Mouse (Mus musculus) heart, embryonic 14.5 days (tissue): ENCODE data around the gene Treh. TPM values are rescaled to one million over a fixed set of nuclear protein-coding genes. Genes with fewer than 3 reads are reported as not detected.

Source experiments
- ATAC-seq: fragments of 200-750 bp; cut with Nextera tagmentation; 2 replicates; pipeline ENCODE4 v1.8.0; 2017; ENCODE audit warnings: low read depth, moderate TSS enrichment; ENCODE audit not compliant: insufficient number of reproducible peaks, insufficient read depth, low FRiP score
- H3K27ac ChIP-seq, 2 experiments: fragments of 200-500 bp in 1 of 2; fragments of 300-500 bp in 1 of 2; sonication (generic) in 1 of 2; replicated peaks in 1 of 2; 2 replicates each; pipeline ENCODE4 v1.5.1; 2012 to 2014; ENCODE audit warnings: low read depth in 2 of 2, low read length in 2 of 2, control low read depth in 1 of 2, mild to moderate bottlenecking in 1 of 2, mixed read lengths in 1 of 2; ENCODE audit not compliant: control insufficient read depth in 1 of 2, insufficient read depth in 1 of 2
- H3K27me3 ChIP-seq: fragments of 300-500 bp; sonication (generic); 2 replicates; pipeline ENCODE4 v1.6.1; 2014; ENCODE audit warnings: mild to moderate bottlenecking, low read length, control low read depth; ENCODE audit not compliant: control insufficient read depth, insufficient read depth
- H3K36me3 ChIP-seq: fragments of 300-500 bp; sonication (generic); 2 replicates; pipeline ENCODE4 v1.6.1; 2014; ENCODE audit warnings: mild to moderate bottlenecking, control low read depth, low read length, mixed read lengths; ENCODE audit not compliant: control insufficient read depth, insufficient read depth
- H3K4me1 ChIP-seq, 2 experiments: fragments of 200-500 bp in 1 of 2; fragments of 300-500 bp in 1 of 2; sonication (generic) in 1 of 2; 2 replicates each; pipeline ENCODE4 v1.6.1; 2012 to 2014; ENCODE audit warnings: low read length in 2 of 2, control low read depth in 1 of 2, mixed read lengths in 1 of 2; ENCODE audit not compliant: control insufficient read depth in 2 of 2, insufficient read depth in 2 of 2
- H3K4me2 ChIP-seq: fragments of 300-500 bp; sonication (generic); 2 replicates; pipeline ENCODE4 v1.6.1; 2014; ENCODE audit warnings: mild to moderate bottlenecking, low read length
- H3K4me3 ChIP-seq, 2 experiments: fragments of 200-500 bp in 1 of 2; fragments of 300-500 bp in 1 of 2; sonication (generic) in 1 of 2; 2 replicates each; pipeline ENCODE4 v1.5.1; 2012 to 2014; ENCODE audit warnings: low read length in 2 of 2, mild to moderate bottlenecking in 2 of 2, control low read depth in 1 of 2, low read depth in 1 of 2, moderate library complexity in 1 of 2; ENCODE audit not compliant: control insufficient read depth in 1 of 2, insufficient read depth in 1 of 2
- H3K9ac ChIP-seq: fragments of 300-500 bp; sonication (generic); 2 replicates; pipeline ENCODE4 v1.6.1; 2014; ENCODE audit warnings: mild to moderate bottlenecking, low read length
- H3K9me3 ChIP-seq: fragments of 300-500 bp; sonication (generic); 2 replicates; pipeline ENCODE4 v1.6.1; 2016; ENCODE audit warnings: low read length, control low read depth; ENCODE audit not compliant: control insufficient read depth
- WGBS: fragments of 180-500 bp; shearing (Covaris S2); extraction: QIAGEN DNeasy Blood & Tissue Kit; methylation state at CpG from one replicate; pipeline ENCODE4 v1.1.7; 2014; 5-methylcytosine and 5-hydroxymethylcytosine counted together
- polyA plus RNA-seq: library from polyadenylated mRNA; unstranded; fragments of >200 nt; fragmentation: Nextera tagmentation; extraction: Ambion mirVana; gene quantifications from 2 replicates; pipeline ENCODE4 v1.2.1, GENCODE M21; 2014

Treh gene
- polyA plus RNA-seq, 1 experiment from 2014 or later = not detected

DNA sequence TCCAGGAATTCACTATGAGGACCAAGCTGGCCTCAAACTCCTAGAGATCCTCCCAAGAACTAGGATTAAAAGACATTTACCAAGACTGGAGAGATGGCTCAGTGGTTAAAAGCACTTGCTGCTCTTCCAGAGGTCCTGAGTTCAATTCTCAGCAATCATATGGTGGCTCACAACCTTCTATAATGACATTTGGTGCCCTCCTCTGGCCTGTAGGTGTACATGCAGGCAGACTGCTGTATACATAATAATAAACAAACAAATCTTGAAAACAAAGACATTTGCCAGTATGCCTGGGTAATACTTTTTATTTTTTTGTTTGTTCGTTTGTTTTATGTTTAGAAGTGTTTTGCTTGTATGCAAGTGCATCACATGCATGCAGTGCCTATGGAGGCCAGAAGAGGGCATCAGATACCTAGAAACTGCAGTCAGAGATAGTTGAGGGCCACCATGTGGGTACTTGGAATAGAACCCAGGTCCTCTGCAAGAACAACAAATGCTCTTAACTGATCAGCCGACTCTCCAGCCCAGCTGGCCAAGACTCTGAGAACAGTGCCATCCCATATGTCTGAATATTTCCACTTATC, 5.3 kb downstream of the Treh start:
- no peaks in the 10 kb centered on the region for H3K9me3 ChIP-seq
- no peak overlapping the region for H3K27ac ChIP-seq
- H3K36me3 ChIP-seq = no peaks in the 10 kb centered on the region
- H3K4me3 ChIP-seq = no peak overlapping the region
- no peak overlapping the region for H3K9ac ChIP-seq
- H3K27me3 ChIP-seq = no peaks in the 10 kb centered on the region
- no peaks in the 10 kb centered on the region for H3K4me1 ChIP-seq
- 91% methylated on average over 2 of the region's 2 CpGs for WGBS
- H3K4me2 ChIP-seq = no peak overlapping the region
- ATAC-seq = no peak

DNA sequence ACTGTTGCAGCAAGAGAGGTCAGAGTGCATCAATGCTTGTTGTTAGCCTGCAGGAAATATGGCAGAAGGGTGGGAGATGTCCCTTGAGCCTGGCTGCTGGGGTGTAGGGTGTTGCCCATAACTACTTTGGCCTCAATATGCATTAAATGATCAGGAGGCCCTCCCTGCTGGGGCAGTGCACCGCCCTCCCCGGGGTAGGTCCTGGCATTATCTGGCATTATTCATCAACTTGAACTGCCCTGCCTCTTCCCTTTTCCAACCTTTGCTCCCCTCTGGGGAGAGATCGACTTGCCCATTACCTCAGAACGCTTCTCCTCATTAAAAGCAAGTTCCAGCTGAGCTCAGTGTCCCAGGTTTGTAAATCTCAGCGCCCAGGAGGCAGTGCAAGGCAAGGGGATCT, 6.5 kb downstream of the Treh start:
- H3K9me3 ChIP-seq = no peaks in the 10 kb centered on the region
- no peaks in the 10 kb centered on the region for H3K4me1 ChIP-seq
- no peak overlapping the region for H3K27ac ChIP-seq
- 64% methylated on average over 5 of the region's 5 CpGs for WGBS
- H3K4me3 ChIP-seq = no peak overlapping the region
- H3K36me3 ChIP-seq = no peaks in the 10 kb centered on the region
- no peak overlapping the region for H3K4me2 ChIP-seq
- no peak overlapping the region for H3K9ac ChIP-seq
- ATAC-seq = no peak
- no peaks in the 10 kb centered on the region for H3K27me3 ChIP-seq

DNA sequence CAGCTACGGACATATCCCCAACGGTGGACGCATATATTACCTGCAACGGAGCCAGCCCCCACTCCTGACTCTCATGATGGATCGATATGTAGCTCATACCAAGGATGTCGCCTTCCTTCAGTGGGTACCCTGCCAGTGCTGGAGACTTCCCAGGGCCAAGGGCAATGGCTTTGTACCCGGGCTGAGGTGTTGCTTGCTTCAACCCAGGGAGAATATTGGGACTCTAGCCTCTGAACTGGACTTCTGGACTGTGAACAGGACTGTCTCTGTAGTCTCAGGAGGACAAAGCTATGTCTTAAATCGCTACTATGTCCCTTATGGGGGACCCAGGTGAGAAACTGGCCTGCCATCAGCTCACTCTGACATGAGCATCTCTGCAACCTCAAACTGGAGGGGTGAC, 10.0 kb downstream of the Treh start:
- Histone ChIP-seq H3K9ac (no peak overlapping the region), H3K27ac (no peak overlapping the region), H3K4me1 (no peaks in the 10 kb centered on the region), H3K4me2 (no peak overlapping the region), H3K4me3 (no peak overlapping the region), H3K27me3 (no peaks in the 10 kb centered on the region), H3K36me3 (peaks cover 18% of the 10 kb centered on the region), H3K9me3 (no peaks in the 10 kb centered on the region)
- WGBS = 80% methylated on average over 8 of the region's 8 CpGs
- no peak for ATAC-seq

DNA sequence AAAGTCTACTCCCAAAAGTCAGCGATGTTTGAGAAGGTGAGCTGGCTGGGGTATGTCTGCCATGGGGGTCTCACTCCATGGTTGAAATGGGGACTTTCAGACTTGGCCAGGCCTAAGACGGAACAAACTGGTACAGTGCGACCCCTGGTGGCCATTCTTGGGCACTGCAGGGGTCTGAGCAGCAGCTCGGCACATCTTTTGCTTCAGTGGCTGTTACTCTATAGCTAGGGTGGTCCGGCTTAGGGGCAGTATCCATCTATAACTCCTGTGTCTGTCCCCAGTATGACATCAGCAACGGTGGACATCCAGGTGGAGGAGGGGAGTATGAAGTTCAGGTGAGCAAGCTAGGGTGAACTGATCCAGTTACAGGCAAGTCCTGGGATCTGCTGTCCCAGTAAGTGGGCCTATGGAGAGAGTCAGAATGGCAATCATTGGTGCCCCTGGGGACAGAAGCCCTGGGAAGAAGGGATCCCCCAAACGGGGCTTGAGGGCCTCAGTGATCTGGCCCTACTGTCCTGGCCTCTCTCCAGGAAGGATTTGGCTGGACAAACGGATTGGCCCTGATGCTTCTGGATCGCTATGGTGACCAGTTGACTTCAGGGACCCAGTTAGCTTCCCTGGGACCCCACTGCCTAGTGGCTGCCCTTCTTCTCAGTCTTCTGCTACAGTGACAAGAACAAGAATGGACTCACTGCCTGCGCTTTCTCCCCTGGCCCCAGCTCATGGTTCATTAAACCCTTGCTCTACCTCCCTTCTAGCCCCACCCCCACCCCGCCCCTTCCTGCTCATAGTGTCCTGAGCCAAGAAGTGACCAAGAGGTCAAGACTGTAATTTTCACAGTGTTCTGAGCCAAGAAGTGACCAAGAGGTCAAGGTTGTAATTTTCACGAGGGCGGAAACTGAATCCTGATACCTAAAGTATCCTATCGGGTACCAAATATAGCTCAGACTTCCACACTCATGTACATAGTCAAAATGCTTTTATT, 12.6 kb downstream of the Treh start:
- Histone ChIP-seq H3K27ac (no peak overlapping the region), H3K4me2 (no peak overlapping the region), H3K36me3 (peaks cover 41% of the 10 kb centered on the region), H3K9ac (no peak overlapping the region), H3K27me3 (no peaks in the 10 kb centered on the region), H3K4me1 (0 out of 4 replicates have a peak, but pooled peaks cover 0 to under 1% of the 10 kb centered on the region in 2 experiments), H3K4me3 (no peak overlapping the region), H3K9me3 (no peaks in the 10 kb centered on the region)
- ATAC-seq = no peak
- WGBS = 39% methylated on average over 14 of the region's 14 CpGs

DNA sequence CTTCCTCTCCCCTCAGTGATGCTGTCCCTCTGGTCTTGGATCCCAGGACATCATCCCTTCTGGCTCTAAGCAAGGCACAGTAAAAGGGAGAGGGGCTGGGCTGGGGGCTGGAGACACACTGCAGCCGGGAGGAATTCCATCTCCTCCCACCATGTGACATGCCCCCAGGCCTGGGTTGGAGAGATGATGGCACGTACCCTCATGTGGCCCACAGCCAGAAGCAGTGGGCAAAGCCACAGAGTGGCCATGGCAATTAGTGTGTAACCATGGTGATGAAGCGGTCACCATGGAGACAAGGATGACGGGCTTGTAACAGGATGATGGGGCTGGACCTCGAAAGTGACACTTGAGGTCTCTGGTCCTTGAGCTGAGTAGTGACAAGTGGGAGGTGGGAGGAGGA, 13.6 kb downstream of the Treh start:
- Histone ChIP-seq H3K4me3 (no peak overlapping the region), H3K36me3 (peaks cover 42% of the 10 kb centered on the region), H3K9ac (no peak overlapping the region), H3K4me2 (no peak overlapping the region), H3K27ac (no peak overlapping the region), H3K27me3 (no peaks in the 10 kb centered on the region), H3K4me1 (peaks cover 8 to 10% of the 10 kb centered on the region in 2 experiments), H3K9me3 (no peaks in the 10 kb centered on the region)
- WGBS = 76% methylated on average over 5 of the region's 5 CpGs
- ATAC-seq = no peak

DNA sequence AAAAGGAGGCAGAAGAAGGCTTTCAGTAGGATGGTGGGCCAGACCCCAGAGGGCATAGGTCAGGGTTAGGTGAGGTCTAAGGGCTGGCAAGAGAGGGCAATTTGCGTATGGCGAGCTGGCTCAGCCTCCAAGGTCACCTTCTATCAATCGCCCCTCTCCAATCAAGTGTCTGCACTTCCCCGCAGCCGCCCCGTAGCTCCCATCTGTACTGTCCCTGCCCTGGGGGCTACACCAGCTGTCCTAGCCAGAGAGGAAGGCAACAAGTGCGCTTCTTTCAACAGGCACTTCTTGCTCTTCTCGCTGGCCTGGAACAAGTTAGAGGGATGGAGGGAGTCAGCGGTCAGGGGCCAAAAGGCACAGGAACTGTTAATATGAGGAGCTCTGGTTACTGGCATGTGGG, 15.0 kb downstream of the Treh start:
- H3K9ac ChIP-seq = no peak overlapping the region
- H3K9me3 ChIP-seq = no peaks in the 10 kb centered on the region
- H3K4me2 ChIP-seq = no peak overlapping the region
- H3K4me3 ChIP-seq = no peak overlapping the region
- peaks cover 44% of the 10 kb centered on the region for H3K36me3 ChIP-seq
- H3K27ac ChIP-seq = no peak overlapping the region
- 52% methylated on average over 9 of the region's 9 CpGs for WGBS
- H3K4me1 ChIP-seq = peaks cover 15 to 17% of the 10 kb centered on the region in 2 experiments
- ATAC-seq = no peak
- no peaks in the 10 kb centered on the region for H3K27me3 ChIP-seq

DNA sequence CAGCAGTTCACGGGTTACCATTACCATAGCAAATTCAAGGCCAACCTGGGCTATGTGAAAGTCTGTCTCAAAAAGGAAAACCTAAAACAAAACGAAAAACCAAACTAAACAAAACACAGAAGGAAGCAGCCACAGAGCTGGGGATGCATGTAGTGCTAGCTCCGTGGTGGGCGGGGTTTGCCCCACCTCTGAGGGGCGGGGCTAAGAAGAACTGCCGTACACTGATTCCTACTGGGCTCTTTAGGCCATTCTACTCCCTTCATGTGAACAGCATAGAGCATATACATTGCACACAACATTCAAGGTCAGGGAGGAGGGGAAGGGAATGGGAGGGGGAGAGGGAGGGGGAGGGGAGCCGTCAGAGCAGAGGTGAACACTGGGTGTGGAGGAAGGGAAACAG, 17.6 kb downstream of the Treh start:
- WGBS = 41% methylated on average over 7 of the region's 7 CpGs
- H3K27ac ChIP-seq = no peak overlapping the region

More for the DNA sequence above, 17.6 kb downstream of the Treh start:
- Histone ChIP-seq H3K4me3 (no peak overlapping the region), H3K4me2 (no peak overlapping the region), H3K9ac (no peak overlapping the region), H3K27me3 (no peaks in the 10 kb centered on the region), H3K9me3 (no peaks in the 10 kb centered on the region), H3K36me3 (peaks cover 71% of the 10 kb centered on the region), H3K4me1 (peaks cover 15 to 17% of the 10 kb centered on the region in 2 experiments)
- no peak for ATAC-seq
